Mouse (Mus musculus): ENCODE results near the gene Ssh2. TPM values are rescaled to one million over a fixed set of nuclear protein-coding genes. Genes with fewer than 3 reads are reported as not detected.
A peak's percentile ranks its signal among the peaks of the same experiment; 100 is the strongest.
"Not testable (repeated sequence)": the region's sequence is repeated elsewhere in the genome, so short reads cannot be mapped to it uniquely, and the experiment has no call there.

Gene Ssh2
- total RNA-seq, 2 experiments from 2014 or later = 11.9 to 19.8 TPM

DNA sequence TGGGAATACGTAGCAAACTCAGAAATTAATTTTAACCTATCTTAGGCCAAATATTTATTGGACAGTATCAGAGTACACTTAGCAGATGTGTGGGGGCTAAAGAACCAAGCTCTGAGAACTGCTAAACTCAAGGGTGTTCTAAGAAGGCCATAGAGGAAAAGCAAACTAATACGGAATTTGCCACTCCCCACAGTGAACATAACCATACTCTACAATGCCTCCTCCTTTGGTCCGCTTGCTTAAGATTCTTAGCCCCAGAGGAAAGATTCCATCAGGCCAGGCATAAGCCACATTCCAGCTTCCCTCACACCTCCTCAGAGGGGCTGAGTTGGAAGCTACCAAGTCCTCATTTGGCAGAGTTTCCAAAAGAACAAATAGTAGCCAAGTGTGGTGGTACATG lies 165.1 kb downstream of the Ssh2 start:
- no peak for ATAC-seq (replicated peaks; ENCODE audit: low FRiP score, low TSS enrichment, poor library complexity, severe bottlenecking)

DNA sequence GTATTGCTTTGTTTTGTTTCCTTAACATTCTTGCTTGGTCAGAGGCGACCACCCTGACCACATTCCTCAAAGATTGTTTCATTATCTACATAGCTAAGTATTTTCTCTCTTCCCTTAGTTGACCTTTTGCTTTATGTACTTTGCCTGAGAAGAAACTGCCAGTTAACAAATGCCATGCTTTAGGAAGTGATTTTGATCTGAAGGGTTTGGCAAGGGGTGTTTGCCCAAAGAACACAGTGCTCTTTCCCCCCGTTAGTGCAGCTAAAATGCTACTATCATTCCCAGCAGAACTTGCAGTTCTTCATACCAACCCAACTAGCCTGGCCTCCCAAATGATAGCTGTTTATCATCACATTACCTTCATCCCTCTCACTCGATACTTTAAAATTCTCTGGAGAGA lies 168.1 kb downstream of the Ssh2 start:
- ATAC-seq (replicated peaks; ENCODE audit: low FRiP score, low TSS enrichment, poor library complexity, severe bottlenecking) = no peak

DNA sequence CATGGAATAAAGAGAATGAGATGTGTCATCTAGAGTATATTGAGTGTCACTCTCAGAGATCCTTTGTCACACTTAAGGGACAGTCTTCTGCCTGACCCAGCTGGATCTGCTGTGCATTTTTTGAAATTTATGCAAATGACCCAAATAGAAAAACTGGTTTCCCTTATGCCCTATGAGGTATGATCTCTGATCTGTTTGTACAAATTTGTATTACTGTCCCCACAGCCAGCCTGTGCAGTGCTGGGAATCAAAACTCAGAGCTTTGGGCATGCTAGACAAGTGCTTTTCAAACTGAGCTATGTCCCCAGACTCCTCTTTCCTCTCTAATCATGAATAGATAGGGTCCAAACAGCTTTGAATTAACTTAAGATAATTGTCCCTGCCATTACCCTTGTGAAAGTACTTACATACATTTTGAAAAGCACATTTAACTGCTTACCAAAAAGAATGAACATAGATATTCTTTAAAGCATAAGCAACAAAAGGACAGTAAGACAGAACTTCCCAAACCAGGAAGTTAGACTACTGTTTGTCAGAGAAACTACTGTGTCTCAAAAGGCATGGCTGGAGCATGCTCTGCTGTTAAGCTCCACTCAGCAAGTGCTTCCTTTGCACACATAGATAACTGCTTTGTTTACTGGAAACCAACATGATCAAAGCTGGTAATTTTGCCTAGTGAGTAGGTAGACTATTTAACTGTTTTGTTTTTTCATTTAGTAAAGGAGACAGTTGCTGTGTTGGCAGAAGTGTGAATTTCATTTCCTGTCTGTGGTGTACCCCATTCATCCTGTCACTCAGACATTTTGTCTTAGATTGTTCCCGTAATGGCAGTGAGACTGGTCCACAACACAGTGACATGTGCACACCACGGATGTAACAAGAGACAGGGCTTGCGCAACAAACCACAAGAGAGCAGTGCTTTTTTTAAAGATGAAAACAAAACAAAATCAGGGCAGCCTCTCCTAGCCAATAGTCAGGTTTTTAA lies 169.9 kb downstream of the Ssh2 start:
- ATAC-seq (replicated peaks; ENCODE audit: low FRiP score, low TSS enrichment, poor library complexity, severe bottlenecking) = no peak

DNA sequence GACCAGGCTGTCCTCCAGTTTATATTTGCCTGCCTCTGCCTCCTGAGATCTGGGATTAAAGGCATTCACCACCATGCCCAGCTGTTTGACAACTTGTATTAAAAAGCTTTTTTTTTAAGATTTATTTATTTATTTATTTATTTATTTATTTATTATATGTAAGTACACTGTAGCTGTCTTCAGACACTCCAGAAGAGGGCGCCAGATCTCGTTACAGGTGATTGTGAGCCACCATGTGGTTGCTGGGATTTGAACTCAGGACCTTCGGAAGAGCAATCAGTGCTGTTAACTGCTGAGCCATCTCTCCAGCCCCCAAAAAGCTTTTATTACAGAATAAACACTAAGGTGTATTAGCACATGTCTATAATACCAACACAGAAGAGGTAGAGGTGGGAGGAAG lies 172.1 kb downstream of the Ssh2 start:
- ATAC-seq (replicated peaks; ENCODE audit: low FRiP score, low TSS enrichment, poor library complexity, severe bottlenecking) = not testable (repeated sequence)

DNA sequence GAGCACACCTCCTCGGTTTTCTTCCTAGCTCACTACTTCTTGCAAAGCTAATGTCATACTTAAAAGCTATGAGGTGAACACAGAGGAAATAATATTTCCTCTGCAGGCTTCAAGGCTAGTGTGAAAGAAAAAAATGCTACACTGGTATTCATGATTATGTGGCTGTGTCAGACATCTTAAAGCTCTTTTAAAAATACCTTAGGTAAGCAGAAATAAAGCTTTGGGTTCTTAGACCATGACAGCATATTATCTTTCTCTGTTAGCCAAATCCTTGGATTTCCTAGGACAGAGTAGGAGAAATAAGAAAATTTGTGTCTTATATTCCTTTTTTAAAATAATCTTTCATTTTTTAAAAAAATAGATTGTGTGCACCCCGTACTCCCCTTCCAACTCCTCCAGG lies 179.5 kb downstream of the Ssh2 start:
- no peak for ATAC-seq (replicated peaks; ENCODE audit: low FRiP score, low TSS enrichment, poor library complexity, severe bottlenecking)

DNA sequence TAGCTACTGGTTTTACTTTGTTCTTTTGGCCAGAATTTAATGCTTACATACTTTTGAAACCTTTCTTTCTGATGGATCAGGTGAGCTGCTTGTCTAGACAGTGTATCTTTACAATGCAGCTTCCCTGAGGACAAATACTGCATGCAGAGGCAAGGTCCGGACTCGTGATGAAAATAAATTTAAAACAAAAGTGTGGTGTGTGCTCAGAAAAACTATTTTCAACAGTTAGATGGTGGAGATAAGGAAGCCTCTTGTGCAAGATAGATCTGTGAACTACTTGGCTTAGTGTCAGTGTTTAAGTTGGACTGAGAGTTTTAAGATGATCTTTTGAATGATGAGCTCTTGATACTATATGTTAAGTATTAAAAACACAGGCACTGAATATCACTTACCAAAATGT lies 186.4 kb downstream of the Ssh2 start:
- ATAC-seq (replicated peaks; ENCODE audit: low FRiP score, low TSS enrichment, poor library complexity, severe bottlenecking) = no peak

DNA sequence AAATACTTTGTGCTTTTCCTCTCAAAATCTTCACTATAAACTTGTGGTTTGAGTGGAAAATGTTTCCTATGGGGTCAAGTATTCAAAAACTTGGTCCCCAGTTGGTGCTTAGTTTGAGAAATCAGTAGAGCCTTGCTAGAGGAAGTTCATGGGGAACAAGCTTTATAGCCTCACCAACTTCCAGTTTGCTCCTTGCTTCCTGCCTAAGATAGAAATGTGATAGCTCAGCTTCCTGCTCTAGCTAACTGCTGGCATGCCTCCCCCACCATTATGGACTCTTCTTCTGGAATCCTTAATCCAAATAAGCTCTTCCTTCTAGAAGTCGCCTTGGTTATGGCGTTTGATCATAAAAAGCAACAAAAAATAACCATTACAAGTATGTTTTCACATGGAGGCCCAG lies 190.2 kb downstream of the Ssh2 start:
- ATAC-seq (replicated peaks; ENCODE audit: low FRiP score, low TSS enrichment, poor library complexity, severe bottlenecking) = no peak

DNA sequence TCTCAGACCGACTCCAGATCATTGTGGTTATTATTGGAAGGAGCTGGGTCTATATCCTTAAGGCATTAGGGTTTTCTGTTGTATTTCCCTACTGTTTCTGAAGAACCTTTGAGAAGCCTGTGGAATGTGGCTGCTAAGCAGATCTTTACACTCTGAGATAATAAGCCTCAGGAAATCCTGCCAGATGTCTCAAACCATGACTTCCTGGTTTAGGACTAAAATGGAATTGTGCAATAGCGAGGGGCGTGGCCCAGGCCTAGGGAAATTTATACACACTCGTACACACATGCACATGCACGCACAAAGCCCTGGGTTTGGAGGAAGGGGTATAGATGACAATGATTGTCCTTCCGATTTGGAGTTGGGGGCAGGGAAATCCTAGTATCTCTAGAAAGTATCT lies 193.8 kb downstream of the Ssh2 start:
- no peak for ATAC-seq (replicated peaks; ENCODE audit: low FRiP score, low TSS enrichment, poor library complexity, severe bottlenecking)

DNA sequence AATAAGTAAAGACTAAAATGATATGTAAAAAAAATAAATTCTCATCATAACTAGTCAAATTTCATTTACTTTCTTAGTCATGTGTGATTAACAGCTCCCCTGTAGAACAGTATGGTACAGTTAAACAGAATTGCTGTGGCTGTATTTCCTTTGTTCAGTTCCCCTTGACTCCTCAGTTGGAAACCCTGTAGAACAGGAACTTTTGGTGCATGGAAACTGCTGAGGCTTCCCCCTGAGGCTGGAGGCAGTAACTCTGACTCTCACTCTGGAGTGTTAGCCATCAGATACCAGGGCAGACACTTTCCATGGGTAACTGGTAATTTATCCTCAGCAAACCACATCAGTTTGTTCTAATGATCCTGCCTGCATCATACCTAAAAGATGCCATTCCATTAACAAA lies 195.2 kb downstream of the Ssh2 start:
- no peak for ATAC-seq (replicated peaks; ENCODE audit: low FRiP score, low TSS enrichment, poor library complexity, severe bottlenecking)

DNA sequence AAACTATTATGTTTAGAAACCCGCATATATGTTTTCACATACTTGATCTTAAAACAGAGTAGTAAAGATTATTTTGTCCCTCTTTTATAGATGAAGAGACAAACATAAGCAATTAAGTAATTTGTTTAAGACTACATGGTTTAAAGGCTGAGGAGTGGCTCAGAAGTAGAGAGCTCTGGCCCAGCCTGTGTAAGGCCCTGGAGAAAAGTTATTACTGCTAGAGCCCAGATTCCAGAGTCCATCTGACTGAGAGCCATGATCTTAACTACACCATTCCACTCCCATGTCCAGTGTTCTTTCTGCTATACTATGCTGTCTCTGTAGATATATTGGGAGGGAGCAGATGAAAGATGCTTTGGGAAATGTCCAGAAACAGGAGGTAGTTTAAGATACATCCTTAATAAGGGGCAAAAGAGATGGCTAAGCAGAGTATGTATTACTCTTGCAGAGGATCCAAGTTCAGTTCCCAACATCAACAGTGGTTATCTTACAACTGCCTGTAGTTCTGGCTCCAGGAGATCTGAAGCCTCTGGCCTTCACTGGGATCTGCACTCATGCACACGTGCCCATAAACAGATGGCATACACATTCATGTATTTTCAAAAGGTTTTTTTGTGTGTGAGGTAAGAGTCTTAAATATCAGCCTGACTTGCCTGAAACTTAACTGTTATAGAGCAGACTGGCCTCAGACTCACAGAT lies 198.2 kb downstream of the Ssh2 start:
- ATAC-seq (replicated peaks; ENCODE audit: low FRiP score, low TSS enrichment, poor library complexity, severe bottlenecking) = 0 out of 2 replicates have a peak, but pooled peaks have one; percentile 37

DNA sequence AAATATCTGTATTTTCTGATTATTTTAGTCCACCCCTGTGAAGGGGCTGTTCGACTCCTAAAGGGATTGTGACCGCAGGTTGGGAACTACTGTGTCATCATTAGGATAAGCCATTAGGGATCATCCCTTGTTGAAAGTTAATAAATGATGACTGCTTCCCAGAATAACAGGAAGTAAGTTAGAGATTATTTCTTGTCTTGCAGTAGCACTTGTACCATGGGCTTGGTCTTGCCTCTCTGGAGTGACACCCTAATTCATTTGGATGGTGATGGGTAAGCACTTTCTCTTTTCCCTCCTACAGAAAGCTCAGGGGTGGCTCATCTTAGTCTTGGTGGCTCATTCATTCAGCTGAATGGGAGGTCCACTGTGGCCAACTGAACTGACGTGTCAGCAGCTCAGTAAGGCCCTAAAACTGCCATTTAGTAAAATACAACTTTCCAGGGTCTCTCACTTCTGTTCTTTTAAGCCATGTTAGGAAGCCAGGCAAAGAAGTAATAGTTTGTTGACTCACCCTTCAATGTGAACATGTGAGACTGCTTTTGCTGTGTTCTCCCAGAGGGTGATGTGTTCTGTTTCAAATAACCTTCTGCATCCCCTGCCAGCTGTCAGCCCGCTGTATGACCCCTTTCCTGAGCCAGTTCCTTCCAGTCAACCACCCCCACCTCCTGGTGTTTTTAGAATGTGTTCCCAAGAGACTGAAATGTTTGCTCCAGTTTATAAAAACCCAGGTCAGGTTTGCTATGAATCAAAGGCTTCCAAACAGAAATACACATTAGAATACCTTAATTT lies 200.3 kb downstream of the Ssh2 start:
- no peak for ATAC-seq (replicated peaks; ENCODE audit: low FRiP score, low TSS enrichment, poor library complexity, severe bottlenecking)

DNA sequence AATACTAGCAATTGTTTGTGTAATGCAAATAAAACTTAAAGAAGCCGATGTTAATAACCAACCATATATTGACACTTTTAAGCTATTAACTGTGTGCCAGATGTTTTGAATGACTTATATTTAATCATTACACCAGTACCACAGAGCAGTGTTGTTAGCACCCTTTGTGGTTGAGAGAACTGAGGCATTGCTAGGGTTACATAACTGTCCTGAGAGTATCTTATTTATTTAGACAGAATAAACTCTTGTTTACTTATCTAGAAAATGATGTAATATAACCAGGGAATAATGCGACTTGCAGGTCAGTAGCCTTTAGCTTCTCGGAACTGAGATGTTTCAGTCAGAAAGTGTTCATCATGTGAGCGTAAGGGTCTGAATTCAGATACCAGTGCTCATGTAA lies 201.9 kb downstream of the Ssh2 start:
- no peak for ATAC-seq (replicated peaks; ENCODE audit: low FRiP score, low TSS enrichment, poor library complexity, severe bottlenecking)

DNA sequence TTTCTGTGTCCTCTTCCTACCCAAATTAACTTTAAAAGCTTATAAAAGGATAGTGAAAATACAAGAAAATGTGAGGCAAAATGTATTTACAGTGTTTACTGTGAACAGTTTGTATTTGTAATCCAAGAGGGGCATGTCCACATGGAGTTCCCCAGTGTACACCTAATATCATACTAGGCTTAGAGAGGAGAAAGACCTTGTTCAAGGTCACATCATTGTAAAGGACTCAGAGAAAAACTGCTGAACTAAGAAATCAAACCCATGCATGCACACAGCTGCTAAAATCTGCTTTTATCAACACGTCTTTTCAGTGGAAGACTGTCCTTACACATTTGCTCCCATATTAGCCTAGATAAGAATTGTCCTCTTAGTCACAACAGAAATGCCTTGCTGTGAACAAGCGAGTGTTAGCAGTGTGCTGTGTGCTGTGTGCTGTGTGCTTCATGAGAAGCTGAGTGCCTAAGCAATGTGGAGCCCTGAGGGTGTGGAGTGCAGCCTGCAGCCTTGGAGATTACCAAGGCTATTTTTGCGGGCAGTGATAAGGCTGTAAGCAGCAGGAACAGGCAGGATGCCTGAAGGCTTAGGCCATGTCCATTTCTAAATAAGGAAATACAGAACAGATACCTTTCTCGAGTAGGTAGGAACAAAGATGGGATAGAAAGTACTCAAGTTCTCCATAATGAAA lies 207.2 kb downstream of the Ssh2 start:
- peak; percentile 99 for ATAC-seq (replicated peaks; ENCODE audit: low FRiP score, low TSS enrichment, poor library complexity, severe bottlenecking)

DNA sequence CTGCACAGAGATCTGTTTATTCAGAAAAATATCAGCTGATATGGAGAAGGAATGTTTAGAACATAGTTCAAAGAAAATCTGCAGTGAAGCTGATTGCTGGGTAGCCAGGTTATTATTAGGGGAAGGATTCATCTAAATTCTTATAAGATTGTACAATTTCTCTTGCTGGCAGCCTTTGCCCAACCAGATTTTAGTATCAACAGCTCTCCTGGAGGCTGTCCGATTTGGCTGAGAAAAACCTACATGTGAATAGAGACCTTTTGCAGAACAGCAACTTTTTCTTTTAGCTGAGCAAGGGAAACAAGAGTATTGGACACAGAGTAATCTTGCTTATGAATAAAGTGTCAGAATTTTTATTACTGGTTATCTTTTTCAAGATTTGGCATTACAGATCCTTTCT lies 212.4 kb downstream of the Ssh2 start:
- ATAC-seq (replicated peaks; ENCODE audit: low FRiP score, low TSS enrichment, poor library complexity, severe bottlenecking) = no peak

DNA sequence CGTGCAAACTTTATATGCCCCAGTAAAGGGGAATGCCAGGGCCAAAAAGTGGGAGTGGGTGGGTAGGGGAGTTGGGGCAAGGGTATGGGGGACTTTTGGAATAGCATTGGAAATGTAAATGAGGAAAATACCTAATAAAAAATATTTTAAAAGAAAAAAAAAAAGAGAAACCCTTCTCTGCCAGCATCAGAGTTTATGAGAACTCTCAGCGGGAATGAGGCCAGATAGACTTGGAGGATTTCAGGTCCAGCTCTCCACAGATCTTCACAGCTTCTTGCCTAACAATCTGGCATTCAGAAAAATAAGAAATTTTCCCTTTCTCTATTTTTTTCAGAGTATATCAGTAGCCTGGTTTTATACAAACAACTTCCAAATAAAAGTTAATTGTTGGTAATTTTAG lies 220.9 kb downstream of the Ssh2 start:
- ATAC-seq (replicated peaks; ENCODE audit: low FRiP score, low TSS enrichment, poor library complexity, severe bottlenecking) = no peak

DNA sequence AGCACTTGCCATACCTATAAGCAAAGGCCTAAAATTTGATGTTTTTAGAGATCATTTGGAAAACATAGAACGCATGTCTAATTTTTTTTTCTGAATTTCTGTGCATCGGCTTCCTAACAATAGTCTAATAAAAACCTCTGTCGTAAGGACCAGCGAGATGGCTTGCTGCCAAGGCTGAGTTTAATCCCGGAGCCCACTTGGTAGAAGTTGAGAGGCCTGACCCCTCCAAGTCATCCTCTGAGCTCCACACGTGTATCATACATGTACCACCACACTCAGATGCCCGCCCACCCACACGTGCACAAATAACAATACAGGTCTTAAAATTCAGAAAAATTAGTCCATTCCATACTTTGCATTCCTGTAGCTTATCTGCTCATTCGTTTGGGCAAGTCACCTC lies 224.0 kb downstream of the Ssh2 start:
- no peak for ATAC-seq (replicated peaks; ENCODE audit: low FRiP score, low TSS enrichment, poor library complexity, severe bottlenecking)

DNA sequence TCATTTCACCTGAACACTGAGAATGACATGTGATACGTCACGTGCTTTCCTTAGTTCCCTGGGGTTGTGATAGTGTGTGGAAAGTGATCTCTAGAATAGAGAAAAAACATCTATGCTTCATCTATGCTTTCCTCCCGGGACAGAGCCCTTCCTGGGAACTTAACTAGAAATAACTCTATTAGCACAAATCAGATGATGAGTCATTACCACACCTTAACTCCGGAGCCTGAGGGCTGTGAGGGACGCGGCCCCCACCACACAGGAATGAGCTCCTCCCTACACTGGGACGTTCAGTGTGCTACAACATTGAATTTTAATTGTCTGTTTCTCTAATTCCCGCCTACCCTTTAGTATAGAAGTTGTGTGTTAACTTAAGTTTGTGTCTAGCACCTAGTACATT lies 224.9 kb downstream of the Ssh2 start:
- ATAC-seq (replicated peaks; ENCODE audit: low FRiP score, low TSS enrichment, poor library complexity, severe bottlenecking) = no peak

DNA sequence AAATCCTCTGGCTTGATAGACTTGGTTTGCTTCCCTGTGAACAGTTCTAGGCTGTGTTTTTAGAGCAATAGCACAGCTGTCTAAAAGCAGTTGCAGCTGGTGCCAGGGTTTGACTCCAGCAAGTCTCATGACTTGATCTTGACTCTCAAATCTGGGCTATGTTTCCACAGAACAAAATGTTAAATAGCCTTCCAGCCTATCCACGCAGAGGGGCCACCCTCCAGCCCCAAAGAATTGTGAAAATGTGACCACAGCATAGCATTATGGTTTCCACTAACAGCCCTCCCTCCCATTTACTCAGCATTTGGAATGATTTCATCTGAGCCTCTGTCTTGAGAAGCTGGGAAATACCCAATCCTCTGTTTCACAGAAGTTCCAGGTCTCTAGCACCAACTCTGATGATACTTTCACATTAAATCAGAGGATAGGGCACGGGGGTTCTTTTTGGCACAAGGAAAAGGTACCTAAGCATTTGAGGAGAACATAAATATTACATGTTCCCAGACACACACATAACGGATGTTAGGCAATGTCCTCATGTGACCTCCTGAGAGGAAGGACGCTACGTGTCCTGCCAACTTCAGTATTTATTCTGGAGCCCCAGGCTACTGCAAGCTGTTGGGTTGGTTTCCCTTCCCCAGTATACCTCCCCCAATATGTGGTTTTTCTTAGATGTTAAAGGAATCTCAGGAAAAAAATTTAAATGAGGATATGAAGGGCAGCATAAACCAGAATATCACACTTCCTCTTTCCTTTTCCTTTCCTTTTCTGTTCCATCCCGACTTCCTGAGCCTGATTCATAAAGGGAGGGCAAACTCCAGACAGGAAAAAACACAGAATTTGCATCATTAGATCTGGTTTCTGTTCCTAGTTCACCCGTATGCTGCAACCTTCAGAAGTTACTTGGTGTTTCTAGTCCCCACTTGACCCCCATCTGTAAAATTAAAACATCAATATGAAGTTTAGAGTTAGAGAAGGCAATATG lies 226.4 kb downstream of the Ssh2 start:
- ATAC-seq (replicated peaks; ENCODE audit: low FRiP score, low TSS enrichment, poor library complexity, severe bottlenecking) = no peak
